Mouse (Mus musculus) gonadal fat pad, adult 2 months (tissue): ENCODE data around the gene Setd7. TPM values are rescaled to one million over a fixed set of nuclear protein-coding genes. Genes with fewer than 3 reads are reported as not detected.
"Not testable (repeated sequence)": the region's sequence is repeated elsewhere in the genome, so short reads cannot be mapped to it uniquely, and the experiment has no call there.

Experiments
- DNase-seq: peaks from one replicate; pipeline ENCODE4 v3.0.0-alpha.2; 2012; ENCODE audit warnings: low read depth
- polyA plus RNA-seq: library from polyadenylated mRNA; depleted of rRNA; stranded (reverse); fragments of >200 nt; gene quantifications from 2 replicates; pipeline ENCODE4 v1.2.3, GENCODE M21; 2012; rRNA removed

The Setd7 gene
- polyA plus RNA-seq, result 19.1 and 25.7 TPM in 2 replicates

GRCm38 (mm10) chr3:51560511-51561108, at the start of gene Setd7:
TSS of gene Setd7 (minus strand) at chr3:51560879.
- DNase-seq, result no peak

- DNase-seq, result no peak
Measured at GRCm38 (mm10) chr3:51604489-51604888, 43.8 kb upstream of the Setd7 start.

GRCm38 (mm10) chr3:51603705-51604291, 43.1 kb upstream of the Setd7 start:
- no peak for DNase-seq

GRCm38 (mm10) chr3:51601461-51601860, 40.8 kb upstream of the Setd7 start:
- DNase-seq, result no peak

- no peak for DNase-seq
Measured at GRCm38 (mm10) chr3:51600728-51601127, 40.0 kb upstream of the Setd7 start.

GRCm38 (mm10) chr3:51599057-51599630, 38.5 kb upstream of the Setd7 start:
- DNase-seq, result no peak

- DNase-seq, result no peak
Measured at GRCm38 (mm10) chr3:51596538-51596937, 35.9 kb upstream of the Setd7 start.

- DNase-seq, result no peak
Measured at GRCm38 (mm10) chr3:51593506-51593905, 32.8 kb upstream of the Setd7 start.

GRCm38 (mm10) chr3:51591591-51591990, 30.9 kb upstream of the Setd7 start:
- no peak for DNase-seq

GRCm38 (mm10) chr3:51590207-51590892, 29.7 kb upstream of the Setd7 start:
- DNase-seq, result no peak

GRCm38 (mm10) chr3:51587697-51588262, 27.1 kb upstream of the Setd7 start:
- no peak for DNase-seq

- DNase-seq, result no peak
Measured at GRCm38 (mm10) chr3:51583574-51584391, 23.1 kb upstream of the Setd7 start.

GRCm38 (mm10) chr3:51579243-51579642, 18.6 kb upstream of the Setd7 start:
- DNase-seq, result not testable (repeated sequence)

GRCm38 (mm10) chr3:51577816-51578749, 17.4 kb upstream of the Setd7 start:
- DNase-seq, result peak; percentile 96

GRCm38 (mm10) chr3:51577359-51577758, 16.7 kb upstream of the Setd7 start:
- no peak for DNase-seq

- no peak for DNase-seq
Measured at GRCm38 (mm10) chr3:51573915-51574314, 13.2 kb upstream of the Setd7 start.

- DNase-seq, result no peak
Measured at GRCm38 (mm10) chr3:51570200-51570599, 9.5 kb upstream of the Setd7 start.

GRCm38 (mm10) chr3:51561993-51562385, 1.3 kb upstream of the Setd7 start:
- DNase-seq, result no peak

GRCm38 (mm10) chr3:51561109-51561992, 672 bp upstream of the Setd7 start:
- DNase-seq, result no peak
